Mouse (Mus musculus): ENCODE measurements around the gene Sh3kbp1. TPM values are rescaled to one million over a fixed set of nuclear protein-coding genes. Genes with fewer than 3 reads are reported as not detected.

Sh3kbp1 gene
- polyA plus RNA-seq, 1 experiment, result 16.4 TPM

DNA sequence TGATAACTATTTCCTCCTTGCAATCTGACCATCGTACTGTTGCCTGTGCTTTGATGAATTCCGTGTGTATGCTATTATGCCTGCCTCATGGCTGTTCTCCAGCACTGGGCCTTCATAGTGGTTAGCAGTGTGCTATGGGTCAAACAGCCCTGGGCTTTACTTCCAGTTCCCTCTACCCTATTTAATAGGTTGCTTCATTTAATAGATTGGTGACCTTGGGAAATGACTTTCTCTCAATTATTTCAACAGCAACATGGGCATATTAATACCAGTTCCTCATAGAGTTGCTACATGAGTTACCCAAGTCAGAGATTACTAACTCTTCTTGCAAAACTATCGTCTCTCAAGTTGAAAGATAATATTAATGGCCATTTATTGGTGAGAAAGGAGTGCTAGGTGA lies 285.0 kb downstream of the Sh3kbp1 start:
- DNase-seq (ENCODE audit: low read depth), result no peak

DNA sequence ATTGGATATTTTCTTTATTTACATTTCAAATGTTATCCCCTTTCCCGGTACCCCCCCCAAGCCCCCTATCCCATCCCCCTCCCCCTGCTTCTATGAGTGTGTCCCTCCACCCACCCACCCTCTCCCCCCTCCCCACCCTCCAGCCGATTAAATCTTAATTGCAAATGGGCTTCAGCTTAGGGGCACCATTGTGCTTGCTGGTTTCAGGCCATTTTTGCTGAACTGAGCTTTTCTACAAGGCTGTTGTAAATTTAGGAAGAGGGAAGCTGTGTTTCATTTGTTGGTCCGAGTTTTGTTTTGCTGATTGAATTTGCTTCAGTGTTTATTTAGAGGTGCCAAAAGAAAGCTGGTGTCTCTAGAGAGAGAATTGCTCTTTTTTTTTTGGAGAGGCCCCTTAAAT lies 286.4 kb downstream of the Sh3kbp1 start:
- DNase-seq (ENCODE audit: low read depth), result no peak

DNA sequence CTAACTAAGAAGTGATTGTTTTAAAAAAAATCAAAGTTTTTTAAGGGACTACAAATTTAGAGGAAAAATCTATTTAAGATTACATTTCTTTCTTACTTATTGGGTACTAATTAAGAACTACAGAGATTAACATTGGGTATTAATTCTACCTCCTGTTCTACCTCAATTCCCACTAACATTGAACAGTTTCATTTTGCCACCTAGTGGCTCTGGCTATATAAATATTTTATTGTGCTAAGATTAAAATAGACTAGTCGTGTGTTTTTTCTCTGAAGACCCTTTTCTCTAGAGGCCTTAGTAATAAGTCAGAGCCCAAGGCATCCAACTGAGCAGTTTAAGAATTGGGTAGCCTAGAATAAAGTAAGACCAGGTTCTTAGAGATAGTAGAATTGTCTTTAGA lies 288.1 kb downstream of the Sh3kbp1 start:
- DNase-seq (ENCODE audit: low read depth), result no peak

DNA sequence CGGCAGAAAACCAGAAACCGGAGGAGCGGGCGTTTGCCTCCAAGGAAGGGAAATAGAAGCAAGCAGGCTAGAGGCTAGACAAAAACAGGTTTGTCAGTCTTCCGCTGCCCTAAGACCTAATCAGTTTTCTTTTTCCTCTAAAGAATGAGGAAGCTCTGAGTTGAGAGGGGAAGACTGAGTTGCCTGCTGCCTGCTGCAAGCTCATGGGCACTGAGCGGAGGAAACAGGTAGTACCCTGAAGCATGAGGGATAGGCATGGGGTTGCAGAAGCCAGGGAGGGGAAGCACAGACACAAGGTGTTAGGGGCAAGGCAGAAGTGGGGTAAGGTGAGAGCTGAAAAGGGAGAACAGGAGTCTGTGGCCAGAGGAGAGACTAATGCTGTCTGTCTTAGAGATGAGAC lies 297.7 kb downstream of the Sh3kbp1 start:
- DNase-seq (ENCODE audit: low read depth), result no peak

DNA sequence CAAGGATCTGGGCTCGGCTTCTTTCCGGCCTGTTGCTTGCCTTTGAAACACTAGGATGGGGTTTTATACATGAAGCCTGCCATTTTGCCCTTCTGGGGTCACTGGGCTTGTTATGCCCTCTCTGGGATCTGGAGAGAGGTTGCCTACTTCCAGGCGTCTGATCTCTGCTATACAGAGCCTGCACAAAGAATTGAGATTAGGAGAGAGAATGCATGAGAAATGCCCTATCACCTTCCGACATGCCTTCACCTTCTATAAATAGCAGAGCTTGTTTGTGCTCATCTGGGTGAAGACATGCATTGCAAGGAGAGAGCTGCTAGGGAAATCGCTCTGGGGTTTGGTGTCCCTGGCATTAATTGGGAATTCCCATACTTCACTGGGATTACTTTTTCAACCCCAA lies 301.1 kb downstream of the Sh3kbp1 start:
- DNase-seq (ENCODE audit: low read depth), result no peak

DNA sequence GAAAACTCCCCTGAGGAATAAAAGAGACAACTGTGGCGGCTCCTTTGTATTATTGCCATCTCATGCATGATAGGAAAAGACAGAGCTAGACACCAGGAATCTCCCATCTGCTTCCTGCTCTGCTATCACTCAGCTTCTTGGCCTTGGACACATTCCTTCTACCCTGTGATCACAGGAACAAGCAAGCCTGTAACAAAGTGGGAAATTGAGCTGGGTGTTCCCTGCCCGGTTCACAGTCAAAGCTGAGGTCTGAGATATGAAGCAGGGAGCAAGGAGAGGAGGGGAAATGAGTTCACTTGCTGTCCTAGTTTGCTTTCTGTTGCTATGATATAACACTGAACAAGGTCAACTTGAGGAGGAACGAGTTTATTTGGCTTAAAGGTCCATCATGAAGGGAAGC lies 301.8 kb downstream of the Sh3kbp1 start:
- DNase-seq (ENCODE audit: low read depth), result no peak

DNA sequence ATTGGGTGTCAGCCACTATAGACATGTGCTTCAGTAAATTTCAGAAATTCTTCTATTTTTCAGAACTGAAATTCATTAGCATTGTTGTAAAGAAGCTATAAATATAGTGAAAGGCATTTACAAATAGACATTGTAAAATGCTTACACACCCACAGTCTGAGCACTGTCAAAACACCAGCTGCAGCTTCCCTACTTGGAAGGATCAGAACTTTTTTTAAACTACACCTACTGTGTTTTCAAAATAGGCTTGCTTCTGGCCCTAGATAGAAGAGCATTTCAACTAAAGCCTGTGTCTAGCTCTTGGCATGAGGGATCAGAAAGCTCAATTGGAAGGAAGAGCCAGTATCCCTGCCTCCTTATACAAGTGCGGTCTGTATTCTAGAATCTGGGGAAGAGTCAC lies 305.0 kb downstream of the Sh3kbp1 start:
- DNase-seq (ENCODE audit: low read depth), result no peak

DNA sequence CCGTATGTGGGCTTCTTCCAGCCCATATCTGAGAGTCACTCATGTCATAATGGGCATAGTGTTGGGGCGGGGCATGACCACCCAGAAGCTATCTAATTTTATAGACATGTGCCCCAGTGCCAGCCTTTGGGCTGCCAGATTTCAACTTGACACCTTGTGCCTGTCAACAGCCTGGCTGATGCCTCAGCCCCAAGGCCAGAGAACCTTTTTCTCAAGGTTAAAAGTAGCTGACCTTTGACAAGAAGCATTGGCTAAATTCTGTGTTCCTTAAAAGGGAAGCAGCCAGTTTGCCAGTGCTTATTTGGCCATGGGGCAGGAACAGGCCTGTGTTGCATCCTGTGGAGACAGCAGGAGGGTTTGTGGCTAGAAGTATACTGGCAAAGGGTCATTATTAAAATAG lies 315.5 kb downstream of the Sh3kbp1 start:
- no peak for DNase-seq (ENCODE audit: low read depth)

DNA sequence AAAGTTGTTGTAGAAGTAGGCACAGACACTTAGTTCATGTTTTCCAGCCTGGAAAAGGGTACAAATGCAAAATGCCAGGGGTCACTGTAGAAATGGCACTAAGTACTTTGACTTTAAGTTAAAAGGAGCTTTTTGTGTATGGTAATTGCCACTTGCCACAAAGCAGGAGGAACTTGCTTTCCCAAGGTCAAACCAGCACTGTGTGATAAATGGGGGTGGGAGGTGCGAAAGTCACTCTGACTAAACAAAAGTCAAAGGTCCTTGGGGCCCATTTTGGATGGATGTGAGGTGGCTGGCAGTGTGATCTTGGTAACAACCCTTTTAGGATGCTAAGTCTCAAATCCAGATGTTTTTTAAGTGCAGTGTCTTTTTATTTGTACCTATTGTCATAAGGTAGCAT lies 316.5 kb downstream of the Sh3kbp1 start:
- DNase-seq (ENCODE audit: low read depth), result no peak

DNA sequence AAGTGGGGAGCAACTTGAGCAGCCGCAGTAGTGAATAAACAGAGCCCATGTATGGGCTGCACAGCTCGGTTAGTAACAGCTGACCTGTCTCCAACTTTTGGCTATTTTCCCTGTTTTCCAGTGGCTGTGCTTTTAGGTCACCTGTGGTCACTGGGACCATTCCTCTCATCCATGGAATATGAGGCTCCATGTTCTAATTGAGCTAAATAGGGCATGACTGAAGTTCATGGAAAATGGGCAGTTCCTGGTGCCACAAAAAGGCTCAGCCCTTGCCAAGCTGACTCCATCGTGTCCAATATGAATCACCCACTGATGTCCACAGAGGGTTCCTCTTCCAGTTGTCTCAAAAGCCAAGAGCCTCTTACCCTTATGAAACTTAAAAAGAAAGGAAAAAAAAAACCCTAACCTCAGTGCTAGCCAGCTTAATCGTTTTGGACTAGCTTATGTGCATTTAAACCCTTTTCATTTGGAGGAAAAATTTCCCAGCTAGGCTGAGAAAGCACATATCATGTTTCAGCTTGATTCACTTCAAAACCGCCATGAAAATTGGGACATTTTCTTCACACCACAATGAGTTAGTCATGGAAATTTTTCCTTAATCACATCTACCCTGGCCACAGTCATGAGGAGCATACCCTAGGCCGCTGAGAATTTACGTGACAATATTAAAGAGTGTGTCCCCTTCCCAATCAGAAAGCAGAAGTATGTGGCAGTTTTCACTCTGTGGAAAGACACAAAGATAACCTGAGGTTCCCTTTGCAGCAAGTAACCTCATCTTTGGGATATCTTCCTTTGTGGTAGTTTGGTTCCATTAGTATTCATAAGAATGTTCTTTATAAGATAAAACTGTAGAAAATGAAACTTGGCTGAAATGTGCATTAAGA lies 326.7 kb downstream of the Sh3kbp1 start:
- no peak for DNase-seq (ENCODE audit: low read depth)

DNA sequence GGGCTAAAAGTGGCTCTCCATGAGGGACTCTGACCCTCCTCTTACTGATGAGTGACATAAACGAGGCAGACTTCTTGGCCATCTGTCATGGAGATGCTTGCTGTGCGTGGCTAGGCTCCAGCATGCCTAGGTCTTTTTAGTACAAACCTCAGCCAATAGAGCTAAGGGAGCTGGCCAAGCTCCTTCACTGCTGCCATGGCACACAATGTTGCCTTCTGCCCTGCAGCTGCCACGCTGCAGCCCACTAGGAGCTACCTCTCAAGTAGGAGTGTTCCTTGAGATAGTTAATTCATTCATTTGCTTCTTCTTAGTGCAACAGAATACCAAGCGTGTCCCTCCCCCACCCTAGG lies 327.3 kb downstream of the Sh3kbp1 start:
- no peak for DNase-seq (ENCODE audit: low read depth)

DNA sequence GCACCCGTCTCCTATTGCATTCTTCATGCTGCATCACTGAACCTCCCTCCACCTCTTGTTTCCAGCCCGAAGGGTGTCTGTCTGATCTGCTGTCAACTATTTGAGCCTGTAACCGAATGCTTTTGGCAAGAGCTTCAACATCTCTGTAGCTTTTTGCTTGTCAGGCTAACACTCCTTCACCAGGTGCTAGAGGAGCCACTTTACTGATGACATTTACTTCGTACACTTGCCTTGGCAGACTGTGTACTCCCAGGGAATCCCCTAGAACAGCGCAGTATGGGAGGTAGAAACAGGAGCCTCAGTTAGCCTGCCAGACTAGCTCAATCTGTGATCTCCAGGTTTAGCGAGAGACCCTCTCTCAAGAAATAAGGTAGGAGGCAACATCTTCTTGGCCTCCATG lies 328.4 kb downstream of the Sh3kbp1 start:
- no peak for DNase-seq (ENCODE audit: low read depth)

DNA sequence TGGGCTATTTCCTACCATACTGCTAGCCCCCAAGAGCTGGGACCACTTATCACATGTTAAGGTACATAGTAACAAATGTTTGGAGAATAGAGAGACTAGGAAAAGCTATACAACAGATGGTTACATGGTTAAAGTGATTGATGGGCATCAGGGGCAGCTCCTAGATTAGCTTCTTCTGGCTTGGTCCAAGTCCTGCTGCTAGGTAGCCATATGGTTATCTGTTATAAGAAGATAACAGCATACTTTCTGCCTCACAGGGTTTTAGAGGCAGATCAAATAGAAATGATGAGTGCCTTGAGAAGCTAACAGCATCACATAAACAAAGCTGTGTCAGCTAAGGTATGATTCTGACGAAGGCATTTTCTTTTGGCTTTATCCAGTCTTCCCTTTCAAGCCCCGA lies 334.3 kb downstream of the Sh3kbp1 start:
- no peak for DNase-seq (ENCODE audit: low read depth)

DNA sequence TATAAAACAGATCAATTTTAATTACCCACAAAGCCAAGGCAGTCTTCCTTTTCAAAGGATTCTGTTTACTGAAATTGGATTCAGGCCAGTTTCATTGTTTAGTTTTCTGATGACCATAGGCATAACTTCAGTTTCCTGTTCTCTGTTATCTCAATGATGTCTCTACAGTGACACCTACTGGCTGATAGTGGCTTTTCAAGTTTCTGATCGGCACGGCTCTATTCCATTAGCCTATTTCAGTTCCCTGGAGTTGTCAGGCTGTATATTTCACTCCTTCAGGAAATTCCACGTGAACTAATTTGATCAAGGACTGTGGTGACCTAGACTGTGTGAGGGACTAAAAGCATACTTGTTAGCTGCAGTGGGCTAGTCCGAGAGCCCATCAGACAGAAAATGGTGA lies 336.2 kb downstream of the Sh3kbp1 start:
- DNase-seq (ENCODE audit: low read depth), result no peak

DNA sequence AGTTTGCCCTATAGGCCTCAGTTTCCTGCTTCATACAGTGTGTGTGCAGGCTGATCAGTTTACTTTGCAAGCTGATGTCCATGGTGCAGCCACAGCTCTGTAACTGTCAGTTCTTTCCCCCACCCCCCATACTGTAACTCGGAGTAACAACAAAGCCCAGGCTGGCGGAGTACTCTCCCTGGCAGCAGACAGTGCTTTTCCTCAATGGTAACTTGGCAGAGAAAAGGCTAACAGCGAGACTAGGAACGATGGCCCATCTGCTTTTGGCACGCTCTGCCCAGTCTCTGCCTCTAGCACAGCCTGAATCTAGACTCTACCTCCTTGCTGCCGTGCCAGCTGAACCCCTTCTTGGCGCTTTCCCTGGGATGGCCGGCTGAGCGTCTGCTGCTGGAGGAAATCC lies 336.9 kb downstream of the Sh3kbp1 start:
- DNase-seq (ENCODE audit: low read depth), result no peak

DNA sequence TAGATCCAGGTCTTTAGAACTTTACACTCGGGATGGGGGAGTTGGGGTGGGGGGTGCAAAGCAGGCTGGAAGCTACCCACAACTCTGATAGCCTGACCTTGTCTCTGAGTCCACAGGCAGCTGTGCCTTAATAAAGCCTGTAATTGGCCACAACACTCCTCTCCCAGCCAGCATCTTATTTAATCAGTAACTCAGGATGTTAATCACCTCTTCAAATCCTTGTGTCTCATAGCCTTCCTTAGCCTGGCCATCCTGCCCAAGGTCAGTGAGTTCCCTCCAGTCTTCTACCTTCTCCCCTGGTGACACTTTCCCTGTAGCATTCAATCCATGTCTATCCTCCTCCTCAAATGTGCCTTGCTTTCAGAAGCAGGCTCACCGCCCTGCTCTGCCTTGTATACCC lies 342.0 kb downstream of the Sh3kbp1 start:
- DNase-seq (ENCODE audit: low read depth), result no peak

DNA sequence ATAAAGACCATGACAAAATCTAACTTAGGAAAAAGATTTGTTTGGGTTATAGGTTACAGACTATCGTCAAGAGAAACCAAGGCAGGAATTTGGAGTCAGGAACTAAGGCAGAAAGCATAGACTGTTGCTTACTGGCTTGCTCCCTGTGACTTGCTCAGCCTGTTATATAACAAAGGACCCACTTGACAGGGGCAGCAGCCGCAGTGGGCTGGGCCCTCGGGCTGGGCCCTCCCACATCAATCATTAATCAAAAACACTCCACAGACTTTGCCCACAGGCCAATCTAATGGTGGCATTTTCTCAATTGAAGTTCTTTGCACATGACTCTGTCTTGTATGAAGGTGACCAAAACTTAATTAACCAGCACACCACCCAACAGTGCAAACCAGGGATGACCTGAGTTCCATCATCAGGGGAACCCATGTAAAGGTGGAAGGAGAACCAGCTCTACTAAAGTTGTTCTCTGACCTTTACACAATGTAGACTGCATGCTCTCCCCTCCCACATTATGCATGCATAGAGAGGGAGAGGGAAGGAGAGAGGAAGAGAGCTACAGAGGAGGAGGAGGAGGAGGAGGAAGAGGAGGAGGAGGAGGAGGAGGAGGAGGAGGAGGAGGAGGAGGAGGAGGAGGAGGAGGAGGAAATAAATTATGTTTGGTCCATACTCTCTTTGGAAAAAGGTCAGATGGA lies 344.2 kb downstream of the Sh3kbp1 start:
- DNase-seq (ENCODE audit: low read depth), result no peak

DNA sequence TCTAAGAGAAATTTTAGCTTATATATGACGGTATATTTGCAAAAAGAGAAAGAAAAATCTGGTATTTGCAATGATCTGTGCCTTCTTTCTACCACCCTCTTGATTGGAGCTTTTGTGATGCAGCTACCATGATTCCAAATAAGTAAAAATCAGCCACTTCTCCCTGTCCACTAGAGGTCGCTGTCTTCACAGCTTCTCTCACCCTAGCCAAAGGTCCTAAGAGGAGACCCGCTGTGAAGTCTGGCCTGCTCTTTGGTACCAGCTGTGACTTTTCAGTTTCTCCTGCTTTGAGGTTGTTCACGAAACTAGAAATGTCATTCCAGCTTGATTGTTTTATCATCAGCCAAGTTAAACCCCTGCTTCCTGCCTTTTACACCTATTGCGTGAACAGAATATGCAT lies 346.7 kb downstream of the Sh3kbp1 start:
- no peak for DNase-seq (ENCODE audit: low read depth)

DNA sequence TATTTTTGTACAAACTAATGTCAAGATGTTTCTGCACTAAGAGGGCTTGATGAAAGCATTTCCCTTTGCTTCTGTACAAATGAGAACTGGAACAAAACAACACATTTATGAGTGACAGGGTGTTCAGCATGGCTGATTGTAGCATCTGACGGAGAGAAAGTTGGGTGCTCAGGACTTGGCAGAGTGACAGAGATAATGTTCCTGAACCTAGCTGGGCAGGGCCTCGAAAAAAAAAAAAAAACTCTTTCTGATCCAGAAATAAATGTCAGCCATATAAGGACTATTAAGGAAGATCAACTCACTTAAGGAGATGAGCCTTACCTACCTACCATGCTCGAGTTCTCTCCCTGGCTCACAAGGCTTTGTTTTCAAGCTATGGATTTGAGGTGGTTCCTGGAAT lies 349.2 kb downstream of the Sh3kbp1 start:
- no peak for DNase-seq (ENCODE audit: low read depth)

DNA sequence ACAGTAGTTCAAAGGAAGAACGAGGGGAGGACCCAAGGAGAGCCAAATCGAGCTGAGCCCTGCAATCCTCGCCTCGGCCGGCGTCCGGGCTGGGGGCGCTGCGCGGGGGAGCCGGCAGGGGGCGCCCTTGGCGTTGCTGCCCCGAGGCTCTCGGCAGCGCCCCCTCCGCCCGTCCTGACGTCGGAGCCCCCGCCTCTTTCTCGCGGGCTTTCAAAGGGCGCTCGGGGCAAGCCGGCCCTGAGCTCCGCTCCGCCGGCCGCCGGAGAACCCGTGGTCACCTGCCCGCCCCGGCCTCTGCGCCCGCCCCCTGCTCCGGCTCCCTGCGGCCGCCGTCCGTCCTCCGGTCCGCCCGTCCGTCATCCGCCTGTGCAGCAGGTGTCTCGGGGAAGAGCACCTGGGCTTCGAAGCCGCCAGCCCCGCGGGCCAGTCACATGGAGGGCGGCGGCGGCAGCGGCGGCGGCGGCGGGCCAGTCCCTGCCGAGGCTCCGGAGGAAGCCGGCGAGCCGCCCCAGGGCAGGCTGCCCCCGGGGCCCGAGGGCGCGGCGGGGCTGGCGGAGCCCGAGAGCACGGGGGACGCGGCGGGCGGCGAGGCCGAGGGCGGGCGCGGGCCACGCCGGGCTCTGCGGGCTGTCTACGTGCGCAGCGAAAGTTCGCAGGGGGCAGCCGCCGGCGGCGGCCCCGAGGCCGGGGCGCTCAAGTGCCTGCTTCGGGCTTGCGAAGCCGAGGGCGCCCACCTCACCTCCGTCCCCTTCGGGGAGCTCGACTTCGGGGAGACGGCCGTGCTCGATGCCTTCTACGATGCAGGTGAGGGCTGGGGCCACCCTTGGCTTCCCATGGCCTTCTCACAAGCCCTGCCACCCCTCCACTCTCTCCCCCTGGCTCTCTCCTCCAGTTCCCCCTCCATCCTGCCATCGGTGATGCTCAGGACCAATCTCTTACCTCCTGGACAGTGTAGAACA lies 361.2 kb downstream of the Sh3kbp1 start, which contains the start of gene Map3k15:
TSS of gene Map3k15 (plus strand) at position 432 of the 959 bp plus-strand sequence.
- DNase-seq (ENCODE audit: low read depth), result no peak

DNA sequence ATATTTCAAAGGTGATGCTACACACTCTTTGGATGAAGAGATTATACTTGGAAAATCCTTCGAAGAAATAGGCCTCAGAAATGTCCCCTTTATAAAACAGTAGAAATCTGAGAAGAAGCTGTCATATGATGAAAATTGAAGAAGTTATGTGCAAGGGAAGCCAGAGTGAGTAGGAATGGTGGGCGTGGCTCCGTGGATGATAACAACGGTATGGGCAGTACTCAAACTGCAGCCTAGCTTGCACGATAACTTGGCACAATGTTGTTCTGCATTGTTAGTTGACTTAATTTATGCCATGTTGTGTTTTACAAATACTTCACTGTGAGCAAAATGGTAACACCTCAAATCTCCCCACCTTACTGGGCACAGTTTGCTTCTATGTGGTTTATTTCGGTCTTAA lies 368.7 kb downstream of the Sh3kbp1 start:
- DNase-seq (ENCODE audit: low read depth), result no peak
